Mouse (Mus musculus) embryonic fibroblast, embryonic 13.5 days (primary cell): ENCODE measurements around the gene Lrrc46. TPM values are rescaled to one million over a fixed set of nuclear protein-coding genes. Genes with fewer than 3 reads are reported as not detected.

Source experiments
- H3K27ac ChIP-seq: 2 replicates; pipeline ENCODE4 v1.5.1; 2012; ENCODE audit warnings: low read length, control low read depth, inconsistent platforms; ENCODE audit not compliant: insufficient read depth
- H3K4me1 ChIP-seq: 2 replicates; pipeline ENCODE4 v1.6.1; 2011; ENCODE audit warnings: low read length; ENCODE audit not compliant: control insufficient read depth, insufficient read depth
- H3K4me3 ChIP-seq: 2 replicates; pipeline ENCODE4 v1.5.1; 2011; ENCODE audit warnings: mild to moderate bottlenecking, control low read depth, low read length; ENCODE audit not compliant: insufficient read depth
- CTCF ChIP-seq: IDR thresholded peaks from 2 replicates; pipeline ENCODE4 v1.5.1; 2011; ENCODE audit warnings: mild to moderate bottlenecking, control low read depth, low read length, moderate library complexity, borderline replicate concordance; ENCODE audit not compliant: insufficient read depth
- POLR2A ChIP-seq: IDR thresholded peaks from 2 replicates; pipeline ENCODE4 v1.6.1; 2011; ENCODE audit warnings: low read depth, mild to moderate bottlenecking, control low read depth, low read length, moderate library complexity
- polyA plus RNA-seq: library from polyadenylated mRNA; stranded (reverse); fragments of >200 nt; gene quantifications from 2 replicates; pipeline ENCODE4 v1.2.4, GENCODE M21; 2011; ENCODE audit warnings: low read depth; ENCODE audit not compliant: missing spikeins, insufficient read length

Gene Lrrc46
- polyA plus RNA-seq, 1 experiment = 0.65 TPM

DNA sequence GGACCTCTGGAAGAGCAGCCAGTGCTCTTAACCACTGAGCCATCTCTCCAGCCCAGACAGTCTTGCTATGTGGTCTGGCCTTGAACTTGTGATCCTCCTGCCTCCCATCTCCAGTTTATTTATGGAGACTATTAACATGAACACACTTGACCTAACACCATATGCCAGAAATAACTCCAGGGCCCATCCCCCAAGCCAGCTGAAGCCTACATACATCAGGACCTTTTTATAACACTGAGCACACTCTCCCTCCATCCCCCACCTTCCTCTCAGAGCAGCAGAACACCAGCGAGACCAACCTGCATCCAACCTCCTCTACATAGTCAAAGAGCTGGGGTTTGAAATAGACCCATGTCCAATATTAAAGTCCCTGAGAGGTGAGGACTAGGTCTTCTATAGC is 29.9 kb upstream of the Lrrc46 start:
- H3K4me1 ChIP-seq = no peaks in the 10 kb centered on the region
- no peak overlapping the region for H3K27ac ChIP-seq
- H3K4me3 ChIP-seq = no peak overlapping the region
- no peak for TF ChIP-seq CTCF
- TF ChIP-seq POLR2A = no peak

DNA sequence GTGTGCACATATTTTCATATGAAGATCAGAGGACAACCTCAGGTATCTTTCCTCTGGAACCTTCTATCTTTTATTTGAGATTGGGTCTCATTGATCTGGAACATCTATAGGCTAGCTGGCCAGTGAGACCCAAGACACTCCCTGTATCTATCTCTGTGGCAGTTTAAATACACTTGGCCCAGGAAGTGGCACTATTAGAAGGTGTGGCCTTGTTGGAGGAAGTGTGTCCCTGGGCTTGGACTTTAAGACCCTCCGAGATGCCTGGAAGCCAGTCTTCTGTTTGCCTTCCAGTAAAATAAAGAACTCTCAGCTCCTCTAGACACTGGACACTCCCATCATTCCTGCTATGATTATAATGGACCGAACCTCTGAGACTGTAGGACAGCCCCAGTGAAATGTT is 28.6 kb upstream of the Lrrc46 start:
- no peak for TF ChIP-seq POLR2A
- TF ChIP-seq CTCF = no peak
- H3K4me1 ChIP-seq = no peaks in the 10 kb centered on the region
- no peak overlapping the region for H3K4me3 ChIP-seq
- no peak overlapping the region for H3K27ac ChIP-seq

DNA sequence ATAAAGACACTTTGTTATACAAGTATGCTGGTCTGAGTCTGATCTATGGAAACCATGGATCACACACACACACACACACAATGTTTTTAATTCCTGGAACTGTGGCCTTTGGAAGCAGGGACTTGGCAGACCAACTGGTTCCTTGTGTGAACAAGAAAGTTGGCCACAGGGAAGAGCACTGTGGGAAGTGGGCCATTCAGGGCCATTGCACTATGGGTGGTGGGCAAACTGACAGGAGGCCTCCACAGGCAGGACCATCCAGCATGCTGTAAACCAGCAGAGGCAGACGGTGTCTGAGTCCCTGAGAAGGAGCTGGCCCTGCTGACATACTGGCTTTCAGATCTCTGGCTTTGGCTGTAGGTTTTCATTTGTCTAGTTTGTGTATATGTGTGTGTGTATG is 28.1 kb upstream of the Lrrc46 start:
- H3K4me1 ChIP-seq = no peaks in the 10 kb centered on the region
- TF ChIP-seq POLR2A = no peak
- TF ChIP-seq CTCF = no peak
- no peak overlapping the region for H3K4me3 ChIP-seq
- no peak overlapping the region for H3K27ac ChIP-seq

DNA sequence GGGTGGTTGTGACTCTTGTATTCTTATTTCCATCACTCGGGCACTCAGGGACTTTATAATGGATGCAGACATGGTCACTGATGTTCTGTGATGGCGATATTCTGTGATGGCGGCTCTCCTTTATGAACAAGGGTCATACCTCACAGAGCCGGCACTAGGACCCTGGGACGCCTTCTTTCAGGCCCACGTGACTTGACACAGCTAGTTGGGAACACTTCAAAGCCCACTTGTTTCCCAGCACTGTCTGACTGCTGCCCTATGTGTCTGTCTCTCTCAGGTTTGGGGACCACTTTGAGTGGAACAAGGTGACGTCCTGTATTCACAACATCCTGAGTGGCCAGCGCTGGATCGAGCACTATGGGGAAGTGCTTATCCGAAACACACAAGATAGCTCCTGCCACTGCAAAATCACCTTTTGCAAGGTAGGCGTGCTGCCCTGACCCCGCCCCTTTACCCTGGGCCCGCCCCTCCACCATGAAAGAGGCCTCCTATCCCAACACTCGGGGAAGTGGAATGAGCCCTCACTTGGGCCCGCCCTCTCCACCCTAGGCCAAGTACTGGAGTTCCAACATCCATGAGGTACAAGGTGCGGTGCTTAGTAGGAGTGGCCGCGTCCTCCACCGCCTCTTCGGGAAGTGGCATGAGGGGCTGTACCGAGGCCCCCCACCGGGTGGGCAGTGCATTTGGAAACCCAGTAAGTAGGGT is 25.6 kb upstream of the Lrrc46 start:
- no peaks in the 10 kb centered on the region for H3K4me1 ChIP-seq
- no peak overlapping the region for H3K4me3 ChIP-seq
- no peak overlapping the region for H3K27ac ChIP-seq
- no peak for TF ChIP-seq CTCF
- TF ChIP-seq POLR2A = no peak

DNA sequence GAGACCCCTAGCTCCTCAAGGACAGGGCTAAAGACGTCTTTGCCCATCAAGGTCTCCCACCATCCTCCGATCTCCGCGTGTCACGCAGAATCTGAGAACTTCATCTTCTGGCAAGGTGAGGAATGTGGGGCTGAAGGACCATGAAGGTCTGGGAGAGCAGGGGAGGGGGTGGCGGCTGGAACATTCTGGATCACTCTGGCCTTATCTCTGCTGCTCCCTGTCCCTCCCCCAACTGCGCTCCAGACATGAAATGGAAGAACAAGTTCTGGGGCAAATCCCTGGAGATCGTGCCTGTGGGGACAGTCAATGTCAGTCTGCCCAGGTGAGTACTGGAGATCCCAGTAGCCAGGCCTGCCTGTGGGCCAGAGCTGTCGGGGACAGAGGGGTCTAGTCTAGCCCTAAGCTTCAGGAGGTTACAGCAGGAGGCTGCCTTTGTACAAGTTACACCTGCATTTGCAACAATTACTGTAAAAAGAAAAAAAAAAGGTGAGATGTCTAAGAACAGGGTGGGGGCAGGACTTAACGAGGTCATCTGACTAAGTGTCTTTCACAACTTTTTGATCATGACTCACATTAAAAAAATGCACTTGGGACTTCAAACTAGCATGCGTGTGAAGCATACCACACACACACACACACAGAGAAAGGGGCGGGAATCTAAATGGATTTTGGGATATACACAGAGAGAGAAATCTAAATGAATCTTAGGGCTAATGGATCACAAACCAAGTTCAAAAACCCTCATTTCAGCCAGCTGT is 24.5 kb upstream of the Lrrc46 start:
- no peaks in the 10 kb centered on the region for H3K4me1 ChIP-seq
- TF ChIP-seq POLR2A = no peak
- no peak for TF ChIP-seq CTCF
- no peak overlapping the region for H3K4me3 ChIP-seq
- no peak overlapping the region for H3K27ac ChIP-seq

DNA sequence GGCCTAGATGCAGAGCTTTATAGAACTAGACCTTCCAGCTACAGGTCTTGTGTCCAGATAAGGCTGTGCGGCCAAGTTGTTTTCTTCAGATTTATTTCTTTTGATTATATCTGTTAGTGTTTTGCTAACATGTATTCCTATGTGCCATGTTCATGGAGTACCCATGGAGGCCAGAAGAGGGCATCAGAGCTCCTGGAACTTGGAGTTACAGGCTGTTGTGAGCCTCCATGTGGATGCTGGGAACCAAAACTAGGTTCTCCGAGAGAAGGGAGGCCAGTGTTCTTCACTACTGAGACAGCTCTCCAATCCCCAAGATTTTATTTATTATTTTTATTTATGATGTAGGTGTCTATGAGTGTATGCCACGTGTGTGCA is 22.7 kb upstream of the Lrrc46 start:
- H3K4me3 ChIP-seq = no peak overlapping the region
- no peaks in the 10 kb centered on the region for H3K4me1 ChIP-seq
- no peak overlapping the region for H3K27ac ChIP-seq

DNA sequence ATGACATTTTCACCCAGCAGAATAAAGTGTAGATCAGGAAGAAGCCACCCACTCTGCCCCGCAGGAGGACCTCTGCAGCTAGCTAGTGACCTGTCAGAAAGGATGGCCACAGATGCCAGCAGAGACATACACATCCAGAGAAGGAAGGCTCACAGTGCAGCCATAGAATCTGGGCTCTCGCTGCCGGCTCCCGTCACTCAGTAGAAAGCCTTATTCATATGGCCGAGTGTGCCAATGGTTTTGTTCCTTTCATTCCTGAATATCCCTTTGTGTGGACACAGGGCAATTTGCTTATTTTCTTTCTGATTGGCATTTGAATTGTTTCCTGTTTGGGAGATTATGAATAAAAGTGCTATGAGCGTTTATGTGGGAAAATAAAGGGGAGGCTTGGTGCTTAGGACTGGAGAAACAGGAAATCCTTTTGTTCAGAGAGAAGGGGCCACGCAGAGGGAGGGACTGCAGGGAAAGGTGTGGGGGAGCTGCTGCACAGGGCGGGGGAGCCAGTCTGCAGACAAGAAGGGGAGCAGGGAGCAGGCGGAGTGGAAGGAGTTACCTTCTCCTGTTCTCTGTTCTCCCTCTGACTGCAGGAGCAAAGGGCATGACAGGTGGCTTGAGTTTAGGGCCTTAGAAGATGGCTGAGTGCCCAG is 22.2 kb upstream of the Lrrc46 start:
- no peak for TF ChIP-seq POLR2A
- Histone ChIP-seq H3K4me1 (no peaks in the 10 kb centered on the region), H3K27ac (no peak overlapping the region), H3K4me3 (no peak overlapping the region)

More for the DNA sequence above, 22.7 kb upstream of the Lrrc46 start:
- TF ChIP-seq POLR2A (no peak), CTCF (no peak)

DNA sequence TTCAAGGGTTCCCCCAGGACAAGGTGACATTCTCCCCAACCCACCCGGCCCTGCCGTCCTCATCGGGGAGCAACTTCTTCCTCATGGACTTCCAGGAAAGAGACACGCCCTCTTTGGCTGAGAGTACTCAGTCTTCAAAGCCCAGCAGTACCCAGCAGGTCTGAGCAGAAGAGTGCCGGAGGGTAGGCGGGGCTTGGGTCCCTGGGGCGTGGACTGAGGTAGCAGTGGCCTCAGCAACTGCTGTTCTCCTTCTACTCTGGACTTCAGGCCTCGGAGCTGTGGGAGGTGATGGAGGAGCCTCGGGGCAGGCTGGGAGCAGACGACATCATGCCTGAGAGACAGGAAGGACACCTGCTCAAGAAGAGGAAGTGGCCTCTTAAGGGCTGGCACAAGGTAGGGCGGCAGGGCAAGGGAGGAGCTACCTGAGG is 11.0 kb upstream of the Lrrc46 start:
- no peak overlapping the region for H3K27ac ChIP-seq
- H3K4me1 ChIP-seq = peaks cover 6% of the 10 kb centered on the region
- TF ChIP-seq CTCF (no peak), POLR2A (no peak)
- H3K4me3 ChIP-seq = peak overlapping the region; percentile 11

DNA sequence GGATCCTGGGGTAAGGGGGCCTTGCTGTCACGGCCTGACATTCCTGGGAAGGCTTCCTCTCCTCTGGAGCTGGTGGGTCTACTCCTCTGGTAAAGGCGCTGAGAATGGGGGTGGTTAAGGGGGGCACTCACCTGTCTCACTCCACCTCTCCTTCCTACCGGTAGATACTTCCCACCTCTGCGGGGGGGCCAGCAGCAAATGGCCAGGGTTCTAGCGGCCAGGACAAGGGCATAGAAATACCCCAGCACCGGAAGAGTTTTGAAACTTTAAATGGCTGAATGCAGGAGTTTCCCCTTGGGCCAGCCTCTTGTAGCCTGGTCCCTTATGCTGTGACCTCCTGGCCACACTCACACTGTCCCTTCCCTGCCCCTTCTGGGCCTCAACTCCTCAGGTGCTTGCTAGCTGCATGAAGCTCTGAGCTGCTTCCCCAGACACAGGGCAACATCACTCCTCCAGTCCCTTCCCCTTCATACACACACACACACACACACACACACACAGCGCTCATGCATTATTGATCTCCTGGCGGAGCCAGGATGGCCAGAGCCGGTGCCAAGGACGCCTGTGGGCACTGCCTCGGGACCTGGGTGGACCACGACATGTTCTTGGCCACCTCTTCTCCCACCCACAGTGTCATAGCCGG is 9.9 kb upstream of the Lrrc46 start:
- no peak overlapping the region for H3K27ac ChIP-seq
- TF ChIP-seq POLR2A = no peak
- no peak for TF ChIP-seq CTCF
- peaks cover 6% of the 10 kb centered on the region for H3K4me1 ChIP-seq
- H3K4me3 ChIP-seq = peak overlapping the region; percentile 74
